Mouse (Mus musculus): ENCODE measurements around the gene Cacnb1. TPM values are rescaled to one million over a fixed set of nuclear protein-coding genes. Genes with fewer than 3 reads are reported as not detected.

The Cacnb1 gene
- polyA plus RNA-seq, 1 experiment from 2014 or later = 3.5 TPM

DNA sequence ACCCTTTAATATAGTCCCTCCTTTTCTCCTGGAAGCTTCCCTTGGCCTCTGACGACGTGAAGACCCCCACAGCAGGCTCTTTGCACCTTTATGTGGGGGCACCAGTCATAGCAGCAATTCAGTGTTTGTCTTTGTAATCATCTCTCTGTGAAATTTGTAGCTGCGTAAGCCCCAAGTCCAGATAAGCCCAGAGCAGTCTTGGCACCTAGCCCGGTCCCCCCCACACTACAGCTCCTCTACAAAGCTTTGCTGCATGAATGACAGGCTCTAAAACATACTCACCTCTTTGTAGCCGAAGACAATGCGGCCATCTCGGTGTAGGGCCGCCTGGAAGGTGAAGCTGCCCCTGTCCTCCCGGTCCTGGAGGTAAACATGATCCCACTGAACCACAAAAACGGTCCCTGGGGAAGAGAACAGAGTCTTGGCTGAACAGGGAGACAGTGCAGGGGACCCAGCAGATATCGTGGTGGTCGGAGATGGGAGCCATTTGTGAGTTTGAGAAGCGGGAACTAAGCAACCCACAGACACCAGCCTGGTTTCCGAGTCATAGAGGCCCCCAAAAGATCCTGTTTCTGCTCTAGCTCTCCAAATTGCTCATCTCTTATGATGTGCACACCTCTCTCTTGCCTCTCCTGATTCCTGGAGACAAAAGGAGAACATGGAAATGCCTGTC, 68.2 kb downstream of the Cacnb1 start:
- H3K9me3 ChIP-seq (ENCODE audit: low read length) = no peaks in the 10 kb centered on the region
- WGBS = 40% methylated on average over 14 of the region's 14 CpGs
- H3K4me3 ChIP-seq (ENCODE audit: low read depth, low read length) = no peak overlapping the region
- TF ChIP-seq CTCF (IDR thresholded peaks at IDR 0.05) = no peak
- DNase-seq (ENCODE audit: low spot score) (no peak), ATAC-seq (no peak)
- no peak overlapping the region for H3K4me2 ChIP-seq (replicated peaks; ENCODE audit: low read depth, low read length)
- H3K27me3 ChIP-seq (replicated peaks; ENCODE audit: insufficient read depth, low read length) = no peaks in the 10 kb centered on the region
- H3K27ac ChIP-seq (ENCODE audit: low read length) = no peak overlapping the region
- no peaks in the 10 kb centered on the region for H3K4me1 ChIP-seq (ENCODE audit: insufficient read depth, low read depth, low read length)
- no peaks in the 10 kb centered on the region for H3K36me3 ChIP-seq (ENCODE audit: insufficient read depth, low read length)
- no peak overlapping the region for H3K9ac ChIP-seq (replicated peaks; ENCODE audit: low read depth)

DNA sequence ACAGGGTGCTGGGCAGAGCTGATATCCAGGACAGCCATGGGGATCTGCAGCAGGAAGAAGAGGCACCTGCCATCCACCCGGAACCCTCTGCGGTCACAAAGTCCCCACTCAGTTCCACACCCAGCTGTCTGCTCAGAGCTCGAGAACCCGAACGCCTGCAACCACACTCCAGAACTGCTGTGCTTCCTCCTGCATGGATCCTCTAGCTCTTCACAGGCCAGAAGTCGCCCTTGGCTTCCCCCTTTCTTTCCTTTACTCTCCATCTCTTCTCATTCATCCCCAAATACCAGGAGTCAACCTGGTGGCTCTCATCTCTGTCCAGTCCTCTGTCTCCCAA, 68.9 kb downstream of the Cacnb1 start:
- Histone ChIP-seq H3K27ac (ENCODE audit: low read length) (no peak overlapping the region), H3K9ac (replicated peaks; ENCODE audit: low read depth) (no peak overlapping the region), H3K9me3 (ENCODE audit: low read length) (no peaks in the 10 kb centered on the region), H3K27me3 (replicated peaks; ENCODE audit: insufficient read depth, low read length) (no peaks in the 10 kb centered on the region), H3K36me3 (ENCODE audit: insufficient read depth, low read length) (no peaks in the 10 kb centered on the region), H3K4me3 (ENCODE audit: low read depth, low read length) (no peak overlapping the region), H3K4me1 (ENCODE audit: insufficient read depth, low read depth, low read length) (no peaks in the 10 kb centered on the region), H3K4me2 (replicated peaks; ENCODE audit: low read depth, low read length) (no peak overlapping the region)
- WGBS = 87% methylated on average over 6 of the region's 6 CpGs
- TF ChIP-seq EP300 (IDR thresholded peaks at IDR 0.05) (no peak), CTCF (IDR thresholded peaks at IDR 0.05) (no peak)
- DNase-seq (ENCODE audit: low spot score) (no peak), ATAC-seq (no peak)

- no peak overlapping the region for H3K9ac ChIP-seq (replicated peaks; ENCODE audit: low read depth)
- H3K4me1 ChIP-seq (ENCODE audit: insufficient read depth, low read depth, low read length) = no peaks in the 10 kb centered on the region
- ATAC-seq = no peak
- H3K27ac ChIP-seq (ENCODE audit: low read length) = no peak overlapping the region
- TF ChIP-seq EP300 (IDR thresholded peaks at IDR 0.05) = no peak
- no peak for TF ChIP-seq CTCF (IDR thresholded peaks at IDR 0.05)
- no peaks in the 10 kb centered on the region for H3K9me3 ChIP-seq (ENCODE audit: low read length)
- no peaks in the 10 kb centered on the region for H3K36me3 ChIP-seq (ENCODE audit: insufficient read depth, low read length)
- no peak for DNase-seq (ENCODE audit: low spot score)
- no peak overlapping the region for H3K4me3 ChIP-seq (ENCODE audit: low read depth, low read length)
- no peak overlapping the region for H3K4me2 ChIP-seq (replicated peaks; ENCODE audit: low read depth, low read length)
- no peaks in the 10 kb centered on the region for H3K27me3 ChIP-seq (replicated peaks; ENCODE audit: insufficient read depth, low read length)
- 84% methylated on average over 16 of the region's 16 CpGs for WGBS
Measured at GRCm38 (mm10) chr11:97953179-97953938, 69.5 kb downstream of the Cacnb1 start.

DNA sequence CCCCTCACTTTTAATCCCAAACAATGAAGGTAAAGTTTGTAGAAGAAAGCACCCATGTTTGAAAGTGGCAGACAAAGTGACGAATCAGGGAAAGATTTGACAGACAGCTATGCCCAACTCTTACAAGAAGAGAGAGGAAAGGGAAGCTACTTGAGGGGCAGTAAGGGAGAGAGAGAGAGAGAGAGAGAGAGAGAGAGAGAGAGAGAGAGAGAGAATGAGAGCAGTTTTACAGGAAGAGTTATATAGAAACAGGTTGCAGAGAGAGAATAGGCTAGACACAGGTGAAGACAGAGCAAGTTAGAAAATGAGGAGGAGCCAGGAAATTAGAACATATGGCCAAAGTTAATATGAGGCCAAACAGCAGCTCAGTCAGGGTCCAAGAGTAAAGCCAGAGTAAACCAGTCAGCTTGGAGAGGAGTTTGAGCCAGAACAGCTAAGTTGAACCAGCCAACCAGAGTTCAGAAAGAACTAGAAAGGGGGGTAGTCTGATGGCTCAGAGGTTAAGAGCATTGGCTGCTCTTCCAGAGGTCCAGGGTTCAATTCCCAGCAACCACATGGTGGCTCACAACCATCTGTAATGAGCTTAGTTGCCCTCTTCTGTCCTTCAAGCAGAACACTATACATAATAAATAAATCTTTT, 70.3 kb downstream of the Cacnb1 start:
- Histone ChIP-seq H3K27ac (ENCODE audit: low read length) (no peak overlapping the region), H3K4me2 (replicated peaks; ENCODE audit: low read depth, low read length) (no peak overlapping the region), H3K4me3 (ENCODE audit: low read depth, low read length) (no peak overlapping the region), H3K4me1 (ENCODE audit: insufficient read depth, low read depth, low read length) (no peaks in the 10 kb centered on the region), H3K36me3 (ENCODE audit: insufficient read depth, low read length) (no peaks in the 10 kb centered on the region), H3K27me3 (replicated peaks; ENCODE audit: insufficient read depth, low read length) (no peaks in the 10 kb centered on the region), H3K9me3 (ENCODE audit: low read length) (no peaks in the 10 kb centered on the region), H3K9ac (replicated peaks; ENCODE audit: low read depth) (no peak overlapping the region)
- no peak for DNase-seq (ENCODE audit: low spot score)
- no peak for ATAC-seq
- WGBS = 73% methylated on average over 1 of the region's 1 CpGs
- TF ChIP-seq CTCF (IDR thresholded peaks at IDR 0.05) = no peak
- TF ChIP-seq EP300 (IDR thresholded peaks at IDR 0.05) = no peak

Small RNAs within 50 kb of the gene (microRNA-seq; reads per million reads assigned to microRNA genes)
- gene Gm27597 = not detected

Other genes with a start within 250 kb of the Cacnb1 start
- not detected in 2 replicates for gene 1700001P01Rik, start 247.1 kb downstream of the Cacnb1 start, polyA plus RNA-seq (2015; fragmentation: Nextera tagmentation; extraction: Ambion mirVana)
- 464 and 478 TPM in 2 replicates for gene Rpl23, start 240.6 kb downstream of the Cacnb1 start, polyA plus RNA-seq (2015; fragmentation: Nextera tagmentation; extraction: Ambion mirVana)
- 96.4 and 107 TPM in 2 replicates for gene Lasp1, start 224.0 kb downstream of the Cacnb1 start, polyA plus RNA-seq (2015; fragmentation: Nextera tagmentation; extraction: Ambion mirVana)
- 1.3 and 1.5 TPM in 2 replicates for gene B230217C12Rik, start 182.3 kb downstream of the Cacnb1 start, polyA plus RNA-seq (2015; fragmentation: Nextera tagmentation; extraction: Ambion mirVana)
- 0.08 and 0.29 TPM in 2 replicates for gene Fbxo47, start 138.9 kb downstream of the Cacnb1 start, polyA plus RNA-seq (2015; fragmentation: Nextera tagmentation; extraction: Ambion mirVana)
- gene Plxdc1, start 36.6 kb downstream of the Cacnb1 start, polyA plus RNA-seq (2015; fragmentation: Nextera tagmentation; extraction: Ambion mirVana) = 1.7 TPM in 2 replicates
- 4.6 and 6.5 TPM in 2 replicates for gene Arl5c, start 26.9 kb downstream of the Cacnb1 start, polyA plus RNA-seq (2015; fragmentation: Nextera tagmentation; extraction: Ambion mirVana)
- 750 and 817 TPM in 2 replicates for gene Rpl19, start 3.7 kb upstream of the Cacnb1 start, polyA plus RNA-seq (2015; fragmentation: Nextera tagmentation; extraction: Ambion mirVana)
- 0.10 and 0.11 TPM in 2 replicates for gene Stac2, start 30.4 kb upstream of the Cacnb1 start, polyA plus RNA-seq (2015; fragmentation: Nextera tagmentation; extraction: Ambion mirVana)
- gene Fbxl20, start 127.4 kb upstream of the Cacnb1 start, polyA plus RNA-seq (2015; fragmentation: Nextera tagmentation; extraction: Ambion mirVana) = 12.8 and 13.0 TPM in 2 replicates
- gene Med1, start 170.3 kb upstream of the Cacnb1 start, polyA plus RNA-seq (2015; fragmentation: Nextera tagmentation; extraction: Ambion mirVana) = 32.2 and 34.1 TPM in 2 replicates
- 6.7 and 8.3 TPM in 2 replicates for gene Cdk12, start 180.0 kb upstream of the Cacnb1 start, polyA plus RNA-seq (2015; fragmentation: Nextera tagmentation; extraction: Ambion mirVana)